Mouse (Mus musculus) heart, adult 2 months (tissue): ENCODE results near the gene Nes.

Experiments used
- CTCF ChIP-seq: fragments of 200-600 bp; IDR thresholded peaks from 2 replicates; pipeline ENCODE4 v1.8.1; 2022; ENCODE audit warnings: antibody characterized with exemption, mild to moderate bottlenecking, moderate library complexity
- EP300 ChIP-seq: fragments of 200-500 bp; IDR thresholded peaks from 2 replicates; pipeline ENCODE4 v1.6.1; 2011; ENCODE audit warnings: low read depth, low read length, control low read depth; ENCODE audit not compliant: insufficient read depth
- POLR2A ChIP-seq: fragments of 200-500 bp; IDR thresholded peaks from 2 replicates; pipeline ENCODE4 v1.6.1; 2011; ENCODE audit warnings: mild to moderate bottlenecking, low read depth, low read length, control low read depth; ENCODE audit not compliant: insufficient read depth

GRCm38 (mm10) chr3:87979493-87979892 is 8.6 kb downstream of the Nes start:
- TF ChIP-seq POLR2A (no peak), CTCF (no peak), EP300 (no peak)
